In the genomic region with DNA sequence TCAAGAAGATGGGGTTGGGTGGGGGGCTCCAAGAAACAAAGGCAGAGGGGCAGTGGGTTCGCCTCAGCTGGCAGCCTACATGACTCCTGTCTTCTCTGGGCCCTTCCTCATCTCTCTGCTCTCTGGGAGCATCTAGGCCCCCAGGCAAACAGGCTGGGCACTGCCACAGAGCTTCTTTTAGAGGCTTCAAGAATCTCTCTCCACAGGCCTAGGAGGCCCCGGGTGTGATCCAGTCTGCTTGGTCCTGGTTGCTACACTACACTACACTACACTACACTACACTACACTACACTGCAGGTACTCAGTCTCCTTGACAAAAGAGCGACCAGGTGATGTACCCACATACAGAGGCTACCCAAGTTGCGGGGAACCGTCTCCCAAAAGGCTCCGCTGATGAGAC, we compare ENCODE assay signal across 26 mouse cellular contexts. TPM values are rescaled to one million over a fixed set of nuclear protein-coding genes. Genes with fewer than 3 reads are reported as not detected.
DNase-seq lines count a peak whose midpoint lies in the region; ATAC-seq and TF ChIP-seq lines count a peak whose summit lies in the region.
"Had no signal": no experiment of that assay in that cellular context is flagged by ENCODE, and none has a peak within 500 bp of the region (broad histone marks: within the 10 kb centered on the region; RNA-seq: fewer than 3 reads in every experiment).

No protein-coding gene starts in this region.

- 10% methylated on average over 6 of the region's 6 CpGs for WGBS in intestine, embryonic 14.5 days
- WGBS in intestine, postnatal 0 days, result 5% methylated on average over 6 of the region's 6 CpGs
- WGBS in hindbrain, embryonic 14.5 days, result 11% methylated on average over 6 of the region's 6 CpGs
- WGBS in midbrain, embryonic 14.5 days, result 17% methylated on average over 6 of the region's 6 CpGs

- peaks cover 96% of the 10 kb centered on the region for H3K27me3 ChIP-seq in intestine, embryonic 14.5 days (replicated peaks; ENCODE audit: control insufficient read depth, insufficient read depth, low read length)
- H3K27me3 ChIP-seq in intestine, postnatal 0 days (replicated peaks; ENCODE audit: control insufficient read depth, insufficient read depth, low read length), result peaks cover 92% of the 10 kb centered on the region
- peaks cover 79% of the 10 kb centered on the region for H3K27me3 ChIP-seq in hindbrain, embryonic 14.5 days (ENCODE audit: control insufficient read depth, insufficient read depth, low read length)
- peaks cover 69% of the 10 kb centered on the region for H3K27me3 ChIP-seq in midbrain, embryonic 14.5 days (ENCODE audit: control insufficient read depth, insufficient read depth, low read length)

- ATAC-seq in intestine, embryonic 14.5 days (replicated peaks; ENCODE audit: low FRiP score, low TSS enrichment, low read depth), result no peak
- no peak for ATAC-seq in intestine, postnatal 0 days
- no peak for ATAC-seq in hindbrain, embryonic 14.5 days (ENCODE audit: low FRiP score)
- ATAC-seq in midbrain, embryonic 14.5 days (ENCODE audit: low FRiP score, low TSS enrichment), result no peak
- ATAC-seq in erythroblast, adult 5-6 weeks (replicated peaks; ENCODE audit: low FRiP score, poor library complexity, severe bottlenecking), result no peak

- H3K36me3 ChIP-seq in intestine, embryonic 14.5 days (ENCODE audit: control insufficient read depth, insufficient read depth, low read length), result no peaks in the 10 kb centered on the region
- H3K36me3 ChIP-seq in intestine, postnatal 0 days (ENCODE audit: control insufficient read depth, insufficient read depth), result no peaks in the 10 kb centered on the region
- no peaks in the 10 kb centered on the region; the same call in 1 of the 2 replicates for H3K36me3 ChIP-seq in hindbrain, embryonic 14.5 days (replicated peaks; ENCODE audit: control insufficient read depth, insufficient read depth)
- H3K36me3 ChIP-seq in midbrain, embryonic 14.5 days (ENCODE audit: control insufficient read depth, insufficient read depth, low read length), result peaks cover 4% of the 10 kb centered on the region
- H3K36me3 ChIP-seq: embryonic facial prominence, embryonic 13.5 days; heart, embryonic 13.5 days had no signal

- H3K4me3 ChIP-seq in intestine, embryonic 14.5 days (ENCODE audit: low read depth, low read length), result no peak overlapping the region
- no peak overlapping the region for H3K4me3 ChIP-seq in intestine, postnatal 0 days (ENCODE audit: low read depth, low read length)
- peak overlapping the region; percentile 77 for H3K4me3 ChIP-seq in hindbrain, embryonic 14.5 days (replicated peaks; ENCODE audit: low read length)
- peak overlapping the region; percentile 44 for H3K4me3 ChIP-seq in midbrain, embryonic 14.5 days (replicated peaks; ENCODE audit: low read depth, low read length)
- H3K4me3 ChIP-seq: embryonic facial prominence, embryonic 13.5 days; gastrocnemius, adult 2 months; heart, embryonic 13.5 days had no signal

- no peak overlapping the region for H3K9ac ChIP-seq in intestine, embryonic 14.5 days (ENCODE audit: low read length)
- no peak overlapping the region for H3K9ac ChIP-seq in intestine, postnatal 0 days (ENCODE audit: low read depth, low read length)
- peak overlapping the region; percentile 95 for H3K9ac ChIP-seq in hindbrain, embryonic 14.5 days
- peak overlapping the region; percentile 81 for H3K9ac ChIP-seq in midbrain, embryonic 14.5 days (replicated peaks; ENCODE audit: low read length)
- H3K9ac ChIP-seq: embryonic facial prominence, embryonic 13.5 days; heart, embryonic 13.5 days had no signal

- DNase-seq in intestine, embryonic 14.5 days (ENCODE audit: low spot score), result peak; percentile 53
- no peak for DNase-seq in hindbrain, embryonic 14.5 days (ENCODE audit: low spot score)
- DNase-seq in midbrain, embryonic 14.5 days, result no peak
- DNase-seq in layer of hippocampus, postnatal 14 days (ENCODE audit: low spot score in 2 of 2), result no peak
- no peak for DNase-seq in right cerebral cortex, postnatal 36 days (ENCODE audit: low spot score in 2 of 2)
- no peak for DNase-seq in gastrocnemius, adult 8-10 months (ENCODE audit: low spot score in 2 of 2)
- DNase-seq: adrenal gland, postnatal 14 days; cerebellum, adult 18-20 months; gastrocnemius, adult 2 months; heart, adult 11 months; heart, postnatal 4 days; kidney, adult 8-10 months; kidney, postnatal 36 days; liver; lung, adult 2 months; lung, postnatal 4 days; right cerebral cortex, adult 18-20 months; thymus, adult 2 months had no signal

- no peaks in the 10 kb centered on the region for H3K9me3 ChIP-seq in intestine, embryonic 14.5 days (ENCODE audit: control insufficient read depth, low read length)
- no peaks in the 10 kb centered on the region for H3K9me3 ChIP-seq in intestine, postnatal 0 days (ENCODE audit: control insufficient read depth)
- no peaks in the 10 kb centered on the region for H3K9me3 ChIP-seq in hindbrain, embryonic 14.5 days (ENCODE audit: control insufficient read depth, low read length)
- no peaks in the 10 kb centered on the region for H3K9me3 ChIP-seq in midbrain, embryonic 14.5 days (ENCODE audit: control insufficient read depth, low read length)
- H3K9me3 ChIP-seq: embryonic facial prominence, embryonic 13.5 days; heart, embryonic 13.5 days had no signal

- TF ChIP-seq CTCF in intestine, postnatal 0 days (IDR thresholded peaks at IDR 0.05; ENCODE audit: low read depth), result no peak

- H3K4me2 ChIP-seq in intestine, embryonic 14.5 days (ENCODE audit: low read length), result no peak overlapping the region
- no peak overlapping the region for H3K4me2 ChIP-seq in intestine, postnatal 0 days (replicated peaks; ENCODE audit: low read depth)
- peak overlapping the region; percentile 71 for H3K4me2 ChIP-seq in hindbrain, embryonic 14.5 days (replicated peaks)
- H3K4me2 ChIP-seq in midbrain, embryonic 14.5 days (ENCODE audit: low read length), result peak overlapping the region; percentile 72
- H3K4me2 ChIP-seq: embryonic facial prominence, embryonic 13.5 days; heart, embryonic 13.5 days had no signal

- no peak overlapping the region for H3K27ac ChIP-seq in intestine, embryonic 14.5 days (ENCODE audit: low read depth)
- no peak overlapping the region for H3K27ac ChIP-seq in intestine, postnatal 0 days (ENCODE audit: low read depth, low read length)
- H3K27ac ChIP-seq in hindbrain, embryonic 14.5 days, result peak overlapping the region; percentile 94
- peak overlapping the region; percentile 96 for H3K27ac ChIP-seq in midbrain, embryonic 14.5 days (replicated peaks; ENCODE audit: low read depth, low read length)
- H3K27ac ChIP-seq: embryonic facial prominence, embryonic 13.5 days; gastrocnemius, adult 2 months; heart, embryonic 13.5 days had no signal

- 0 out of 2 replicates have a peak, but pooled peaks cover 3% of the 10 kb centered on the region for H3K4me1 ChIP-seq in intestine, embryonic 14.5 days (replicated peaks; ENCODE audit: control insufficient read depth, insufficient read depth, low read length)
- H3K4me1 ChIP-seq in intestine, postnatal 0 days (replicated peaks; ENCODE audit: control insufficient read depth, insufficient read depth, low read length), result no peaks in the 10 kb centered on the region
- H3K4me1 ChIP-seq in hindbrain, embryonic 14.5 days (replicated peaks; ENCODE audit: control insufficient read depth, insufficient read depth, low read length), result no peaks in the 10 kb centered on the region
- no peaks in the 10 kb centered on the region for H3K4me1 ChIP-seq in midbrain, embryonic 14.5 days (ENCODE audit: control insufficient read depth, insufficient read depth, low read length)
- H3K4me1 ChIP-seq: heart, embryonic 13.5 days had no signal

RNA-seq across cellular contexts. Expression of a gene that starts 1.8 kb away (rescaled TPM):
- not detected in 2 replicates for polyA plus RNA-seq in intestine, embryonic 14.5 days (2014; fragmentation: Nextera tagmentation; extraction: Ambion mirVana)
- 0.04 TPM in 1 of 2 replicates, not detected in the other for polyA plus RNA-seq in intestine, postnatal 0 days (2015; fragmentation: Nextera tagmentation; extraction: Ambion mirVana)
- 20.4 and 23.1 TPM in 2 replicates for polyA plus RNA-seq in hindbrain, embryonic 14.5 days (2014; fragmentation: Nextera tagmentation; extraction: Ambion mirVana)
- 34.1 and 44.9 TPM in 2 replicates for polyA plus RNA-seq in midbrain, embryonic 14.5 days (2014; fragmentation: Nextera tagmentation; extraction: Ambion mirVana)
- total RNA-seq in erythroblast, adult 5-6 weeks (2015; ENCODE audit: low replicate concordance), result not detected in 2 replicates
- total RNA-seq in erythroblast, adult 5-6 weeks (2017; ENCODE audit: low replicate concordance), result not detected in 2 replicates
- total RNA-seq in layer of hippocampus, postnatal 14 days (2021), result under 1 TPM; 0.32 to 0.41 TPM
- total RNA-seq in gastrocnemius, adult 8-10 months (2022), result not detected
- total RNA-seq: adrenal gland, postnatal 14 days; gastrocnemius, adult 2 months; heart, postnatal 4 days; monocyte, adult 5-6 weeks had no signal
- polyA plus RNA-seq: heart, embryonic 13.5 days; lung, adult 2 months; urinary bladder, adult 2 months had no signal

RNA-seq across cellular contexts. Expression of a gene that starts 42.9 kb away (rescaled TPM):
- polyA plus RNA-seq in intestine, embryonic 14.5 days (2014; fragmentation: Nextera tagmentation; extraction: Ambion mirVana), result 8.4 and 9.9 TPM in 2 replicates
- polyA plus RNA-seq in intestine, postnatal 0 days (2015; fragmentation: Nextera tagmentation; extraction: Ambion mirVana), result 21.2 and 21.5 TPM in 2 replicates
- polyA plus RNA-seq in hindbrain, embryonic 14.5 days (2014; fragmentation: Nextera tagmentation; extraction: Ambion mirVana), result 6.1 and 7.7 TPM in 2 replicates
- polyA plus RNA-seq in midbrain, embryonic 14.5 days (2014; fragmentation: Nextera tagmentation; extraction: Ambion mirVana), result 6.0 TPM in 2 replicates
- total RNA-seq in erythroblast, adult 5-6 weeks (2015; ENCODE audit: low replicate concordance), result not detected in 2 replicates
- 3.4 and 3.9 TPM in 2 replicates for total RNA-seq in erythroblast, adult 5-6 weeks (2017; ENCODE audit: low replicate concordance)
- 1 to 10 TPM; 7.1 to 8.7 TPM for total RNA-seq in layer of hippocampus, postnatal 14 days (2021)
- total RNA-seq in gastrocnemius, adult 8-10 months (2022), result under 1 TPM; 0.32 to 0.73 (median 0.66) TPM
- total RNA-seq: monocyte, adult 5-6 weeks had no signal

RNA-seq across cellular contexts. Expression of a gene that starts 46.6 kb away (rescaled TPM):
- polyA plus RNA-seq in intestine, embryonic 14.5 days (2014; fragmentation: Nextera tagmentation; extraction: Ambion mirVana), result not detected in 2 replicates
- polyA plus RNA-seq in intestine, postnatal 0 days (2015; fragmentation: Nextera tagmentation; extraction: Ambion mirVana), result not detected in 2 replicates
- polyA plus RNA-seq in hindbrain, embryonic 14.5 days (2014; fragmentation: Nextera tagmentation; extraction: Ambion mirVana), result not detected in 2 replicates
- 0.55 TPM in 1 of 2 replicates, not detected in the other for polyA plus RNA-seq in midbrain, embryonic 14.5 days (2014; fragmentation: Nextera tagmentation; extraction: Ambion mirVana)
- not detected in 2 replicates for total RNA-seq in erythroblast, adult 5-6 weeks (2015; ENCODE audit: low replicate concordance)
- not detected in 2 replicates for total RNA-seq in erythroblast, adult 5-6 weeks (2017; ENCODE audit: low replicate concordance)
- not detected for total RNA-seq in layer of hippocampus, postnatal 14 days (2021)
- total RNA-seq in gastrocnemius, adult 8-10 months (2022), result under 1 TPM; 0.45 to 0.99 (median 0.60) TPM
- total RNA-seq: heart, postnatal 4 days; layer of hippocampus, postnatal 10 days; left cerebral cortex, postnatal 14 days; monocyte, adult 5-6 weeks had no signal
- polyA plus RNA-seq: embryonic facial prominence, embryonic 13.5 days; heart, embryonic 13.5 days; urinary bladder, adult 2 months had no signal

Comparison
In these comparisons a context has a peak if more than half of its experiments do, and no peak if none do; other contexts are left out.
1. H3K27ac ChIP-seq: peak in hindbrain, embryonic 14.5 days (single experiment) and midbrain, embryonic 14.5 days (single experiment); none in intestine, embryonic 14.5 days (single experiment) and intestine, postnatal 0 days (single experiment).
2. H3K4me2 ChIP-seq: peak in hindbrain, embryonic 14.5 days (single experiment) and midbrain, embryonic 14.5 days (single experiment); none in intestine, embryonic 14.5 days (single experiment) and intestine, postnatal 0 days (single experiment).
3. H3K4me3 ChIP-seq: peak in hindbrain, embryonic 14.5 days (single experiment) and midbrain, embryonic 14.5 days (single experiment); none in intestine, embryonic 14.5 days (single experiment) and intestine, postnatal 0 days (single experiment).
4. H3K9ac ChIP-seq: peak in hindbrain, embryonic 14.5 days (single experiment) and midbrain, embryonic 14.5 days (single experiment); none in intestine, embryonic 14.5 days (single experiment) and intestine, postnatal 0 days (single experiment).
5. RNA of a gene that starts 1.8 kb away (polyA plus RNA-seq): 34.1 to 44.9 TPM in midbrain, embryonic 14.5 days and 20.4 to 23.1 TPM in hindbrain, embryonic 14.5 days; 0.04 TPM in intestine, postnatal 0 days and not detected in intestine, embryonic 14.5 days; every median in the first group is over 10 times any median in the second.